Mouse (Mus musculus): ENCODE results near the gene Gm21411.

DNA sequence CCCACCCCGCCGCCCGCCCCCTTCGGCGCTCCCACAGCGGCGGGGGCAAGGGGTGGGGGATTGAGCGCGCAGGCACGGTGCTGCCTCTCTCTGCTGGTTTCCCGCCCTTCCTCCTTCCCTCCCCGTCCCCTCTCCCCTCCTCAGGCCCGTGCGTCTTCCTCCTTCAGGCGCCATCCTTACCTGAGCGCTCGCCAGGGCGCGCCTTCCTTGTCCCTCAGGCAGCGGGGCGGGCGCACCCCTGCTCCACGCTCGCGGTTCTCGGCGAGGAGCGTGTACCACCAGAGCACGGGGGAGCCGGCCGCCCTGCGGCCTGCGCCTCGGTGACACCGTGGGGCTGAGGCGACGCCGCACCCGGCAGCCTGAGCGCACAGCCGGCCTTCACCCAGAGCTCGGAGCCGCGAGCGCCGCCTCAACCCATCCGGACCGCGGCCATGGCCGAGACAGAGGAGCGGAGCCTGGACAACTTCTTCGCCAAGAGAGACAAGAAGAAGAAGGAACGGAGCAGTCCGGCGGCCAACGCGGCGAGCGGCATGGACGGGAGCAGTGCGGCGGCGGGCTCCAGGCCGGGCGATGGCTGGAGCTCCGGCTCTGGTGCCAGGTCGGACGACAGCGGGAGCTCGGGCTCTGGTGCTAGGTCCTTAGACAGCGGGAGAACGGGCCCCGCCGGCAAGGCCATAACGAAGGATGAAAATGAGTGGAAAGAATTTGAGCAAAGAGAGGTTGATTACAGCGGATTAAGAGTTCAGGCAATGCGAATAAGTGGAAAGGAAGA lies 23.1 kb upstream of the Gm21411 start:
- TF ChIP-seq HCFC1 (IDR thresholded peaks at IDR 0.05; ENCODE audit: low read depth, low read length) (no peak), EP300 (IDR thresholded peaks at IDR 0.05; ENCODE audit: low read depth in 1 of 2, low read length in 2 of 2) (no peak), MAX (IDR thresholded peaks at IDR 0.05; ENCODE audit: low read length) (no peak), POLR2A (IDR thresholded peaks at IDR 0.05; ENCODE audit: control insufficient read depth in 1 of 2, insufficient read depth in 1 of 2, low read depth in 1 of 2, low read length in 2 of 2, poor library complexity in 1 of 2) (no peak), MAFK (IDR thresholded peaks at IDR 0.05; ENCODE audit: borderline replicate concordance, low read depth, low read length) (no peak)

Data from MEL (cell line).